In genomic region chr5:64969861-64970771, GRCm38 (mm10) we compare ENCODE assay signal across 7 mouse cellular contexts. TPM values are rescaled to one million over a fixed set of nuclear protein-coding genes. Genes with fewer than 3 reads are reported as not detected.
A peak's percentile ranks its signal among the peaks of the same experiment; 100 is the strongest.
DNase-seq lines count a peak whose midpoint lies in the region; ATAC-seq and TF ChIP-seq lines count a peak whose summit lies in the region.

Gene Fam114a1 (plus strand): TSS chr5:64970071.

- ATAC-seq in hindbrain, postnatal 0 days = peak; percentile 67; the same call in 1 of the 2 replicates
- peak; percentile 83 for ATAC-seq in limb, embryonic 15.5 days (ENCODE audit: insufficient number of reproducible peaks, low FRiP score, low TSS enrichment, low read depth)
- ATAC-seq in midbrain, embryonic 15.5 days (replicated peaks) = peak; percentile 80

- H3K4me2 ChIP-seq in hindbrain, postnatal 0 days (ENCODE audit: low read depth, low read length) = peak within 1 kb of the TSS; percentile 92
- peak within 1 kb of the TSS; percentile 61 for H3K4me2 ChIP-seq in limb, embryonic 15.5 days
- peak within 1 kb of the TSS; percentile 99 for H3K4me2 ChIP-seq in midbrain, embryonic 15.5 days

- no peak within 1 kb of the TSS for H3K27ac ChIP-seq in hindbrain, postnatal 0 days
- peak within 1 kb of the TSS; percentile 92 for H3K27ac ChIP-seq in limb, embryonic 15.5 days
- H3K27ac ChIP-seq in midbrain, embryonic 15.5 days = no peak within 1 kb of the TSS
- H3K27ac ChIP-seq in spleen, adult 2 months (ENCODE audit: insufficient read depth, low read length) = peak within 1 kb of the TSS; percentile 60

- intact Hi-C loops in gastrocnemius, postnatal 14 days (cut with DNase I; ENCODE audit: low total_unique reads) = loop anchor here (10.0 kb wide), 1 partner anchor 85 kb away; no protein-coding TSS in a partner anchor

- H3K4me3 ChIP-seq in hindbrain, postnatal 0 days (ENCODE audit: low read length) = peak within 1 kb of the TSS; percentile 61
- H3K4me3 ChIP-seq in limb, embryonic 15.5 days = peak within 1 kb of the TSS; percentile 73
- peak within 1 kb of the TSS; percentile 59 for H3K4me3 ChIP-seq in midbrain, embryonic 15.5 days
- H3K4me3 ChIP-seq in spleen, adult 2 months (ENCODE audit: extremely low read depth, insufficient read depth, insufficient read length) = peak within 1 kb of the TSS; percentile 80

- DNase-seq in R1 (ENCODE audit: low read depth, low spot score) = peak; percentile 39
- DNase-seq in cerebellum, postnatal 14 days = peak; percentile 15 to 31
- DNase-seq in gastrocnemius, postnatal 14 days = peak; percentile 87
- DNase-seq in hindbrain, postnatal 0 days (ENCODE audit: low spot score) = peak; percentile 43
- peak in 1 of 2 experiments; percentile 71 for DNase-seq in spleen, adult 2 months (ENCODE audit: low read depth in 1 of 2, low spot score in 2 of 2)

- WGBS in hindbrain, postnatal 0 days = 2% methylated on average over 67 of the region's 68 CpGs
- WGBS in limb, embryonic 15.5 days = 1% methylated on average over 61 of the region's 68 CpGs
- WGBS in midbrain, embryonic 15.5 days = 1% methylated on average over 63 of the region's 68 CpGs
- WGBS in spleen, adult 2 months = 5% methylated on average over 66 of the region's 68 CpGs

- TF ChIP-seq POLR2A in spleen, adult 2 months (IDR thresholded peaks at IDR 0.05; ENCODE audit: low read depth, low read length) = no peak; the same call in 1 of the 2 replicates

- no peaks in the 10 kb centered on the region for H3K27me3 ChIP-seq in hindbrain, postnatal 0 days (ENCODE audit: insufficient read depth, low read length)
- no peaks in the 10 kb centered on the region for H3K27me3 ChIP-seq in limb, embryonic 15.5 days
- peaks cover 5% of the 10 kb centered on the region; the same call in 1 of the 2 replicates for H3K27me3 ChIP-seq in midbrain, embryonic 15.5 days (replicated peaks)
- H3K27me3 ChIP-seq in spleen, adult 2 months (ENCODE audit: control insufficient read depth, insufficient read depth, low read length) = no peaks in the 10 kb centered on the region

- H3K9ac ChIP-seq in hindbrain, postnatal 0 days (replicated peaks; ENCODE audit: low read length) = peak within 1 kb of the TSS; percentile 56
- peak within 1 kb of the TSS; percentile 66 for H3K9ac ChIP-seq in limb, embryonic 15.5 days
- peak within 1 kb of the TSS; percentile 51 for H3K9ac ChIP-seq in midbrain, embryonic 15.5 days

- no peak for TF ChIP-seq CTCF in hindbrain, postnatal 0 days (IDR thresholded peaks at IDR 0.05; ENCODE audit: low read depth)
- no peak for TF ChIP-seq CTCF in spleen, adult 2 months (IDR thresholded peaks at IDR 0.05; ENCODE audit: extremely low read depth, insufficient read depth, insufficient read length, insufficient replicate concordance)

- H3K36me3 ChIP-seq in hindbrain, postnatal 0 days (ENCODE audit: insufficient read depth, low read length) = no peaks in the 10 kb centered on the region
- H3K36me3 ChIP-seq in limb, embryonic 15.5 days = peaks cover 8% of the 10 kb centered on the region
- no peaks in the 10 kb centered on the region for H3K36me3 ChIP-seq in midbrain, embryonic 15.5 days (replicated peaks)
- H3K36me3 ChIP-seq in spleen, adult 2 months (ENCODE audit: control insufficient read depth, insufficient read depth, low read length) = no peaks in the 10 kb centered on the region

- H3K9me3 ChIP-seq in hindbrain, postnatal 0 days (ENCODE audit: low read length) = no peaks in the 10 kb centered on the region
- H3K9me3 ChIP-seq in limb, embryonic 15.5 days = no peaks in the 10 kb centered on the region
- no peaks in the 10 kb centered on the region for H3K9me3 ChIP-seq in midbrain, embryonic 15.5 days

- no peaks in the 10 kb centered on the region for H3K4me1 ChIP-seq in hindbrain, postnatal 0 days (ENCODE audit: insufficient read depth, low read length)
- peaks cover 16% of the 10 kb centered on the region for H3K4me1 ChIP-seq in limb, embryonic 15.5 days
- peaks cover 8% of the 10 kb centered on the region; the same call in 1 of the 2 replicates for H3K4me1 ChIP-seq in midbrain, embryonic 15.5 days
- peaks cover 6% of the 10 kb centered on the region for H3K4me1 ChIP-seq in spleen, adult 2 months (ENCODE audit: control insufficient read depth, insufficient read depth, insufficient read length)

RNA-seq across cellular contexts. Expression of gene Fam114a1, which starts in this region (rescaled TPM):
- total RNA-seq in gastrocnemius, postnatal 14 days (2021) = 10 to 100 TPM; 20.2 to 31.6 TPM
- 3.9 and 5.8 TPM in 2 replicates for total RNA-seq in hindbrain, postnatal 0 days (2014; rRNA removed)
- 6.8 and 7.3 TPM in 2 replicates for polyA plus RNA-seq in hindbrain, postnatal 0 days (2015; fragmentation: Nextera tagmentation; extraction: Ambion mirVana)
- polyA plus RNA-seq in limb, embryonic 15.5 days (2015; fragmentation: Nextera tagmentation; extraction: Ambion mirVana) = 84.0 and 91.2 TPM in 2 replicates
- 7.5 and 8.3 TPM in 2 replicates for polyA plus RNA-seq in midbrain, embryonic 15.5 days (2015; fragmentation: Nextera tagmentation; extraction: Ambion mirVana)
- 5.5 and 6.1 TPM in 2 replicates for polyA plus RNA-seq in spleen, adult 2 months (2012; rRNA removed)

Comparison
In these comparisons a context has a peak if more than half of its experiments do, and no peak if none do; other contexts are left out.
1. H3K27ac ChIP-seq: peak in limb, embryonic 15.5 days (single experiment) and spleen, adult 2 months (single experiment); none in hindbrain, postnatal 0 days (single experiment) and midbrain, embryonic 15.5 days (single experiment).
2. Peak in every context shown above with its lines, with median percentiles within 50 percentile points of each other: ATAC-seq, H3K4me2 ChIP-seq, H3K4me3 ChIP-seq and H3K9ac ChIP-seq.